Mouse (Mus musculus): ENCODE measurements at regions not wholly inside any gene's neighbourhood (a gene's known extent, or its start where the extent isn't known, plus 50 kb on each side); places are given as distances from the start of the nearest gene placed in this dataset.

Small RNA genes lying in the stretch of these regions (microRNA-seq; reads per million reads assigned to microRNA genes)
- 0 reads per million in 2 experiments for gene Gm25748

Data from adrenal gland (tissue).